Mouse (Mus musculus): ENCODE data around the gene Lrrc8c. TPM values are rescaled to one million over a fixed set of nuclear protein-coding genes. Genes with fewer than 3 reads are reported as not detected.

Gene Lrrc8c
- 21.4 and 23.8 TPM in 2 replicates for polyA plus RNA-seq (2014; fragmentation: Nextera tagmentation; extraction: Ambion mirVana)

GRCm38 (mm10) chr5:105519096-105519975 lies at the start of gene Lrrc8c:
Lrrc8c (plus strand) TSS chr5:105519388.
- Histone ChIP-seq H3K27ac (ENCODE audit: low read length) (peak within 1 kb of the TSS; percentile 81), H3K9ac (replicated peaks; ENCODE audit: low read depth, low read length) (peak within 1 kb of the TSS; percentile 67), H3K4me3 (ENCODE audit: low read depth, low read length) (peak within 1 kb of the TSS; percentile 72), H3K9me3 (ENCODE audit: control insufficient read depth, low read depth, low read length) (no peaks in the 10 kb centered on the region), H3K36me3 (ENCODE audit: control insufficient read depth, insufficient read depth, low read length) (no peaks in the 10 kb centered on the region), H3K27me3 (ENCODE audit: control insufficient read depth, insufficient read depth, low read length) (no peaks in the 10 kb centered on the region), H3K4me2 (replicated peaks; ENCODE audit: low read depth, low read length) (peak within 1 kb of the TSS; percentile 94), H3K4me1 (ENCODE audit: control insufficient read depth, insufficient read depth, low read length) (peaks cover 14% of the 10 kb centered on the region; the same call in 1 of the 2 replicates)
- peak; percentile 89 for ATAC-seq (ENCODE audit: insufficient number of reproducible peaks, insufficient read depth, low FRiP score, low read depth)
- under 1% methylated on average over 85 of the region's 93 CpGs for WGBS

GRCm38 (mm10) chr5:105472983-105473705 lies 46.0 kb upstream of the Lrrc8c start:
- H3K9ac ChIP-seq (replicated peaks; ENCODE audit: low read depth, low read length): no peak overlapping the region
- no peak overlapping the region for H3K27ac ChIP-seq (ENCODE audit: low read length)
- 68% methylated on average over 5 of the region's 5 CpGs for WGBS
- no peaks in the 10 kb centered on the region for H3K27me3 ChIP-seq (ENCODE audit: control insufficient read depth, insufficient read depth, low read length)
- H3K4me1 ChIP-seq (ENCODE audit: control insufficient read depth, insufficient read depth, low read length): no peaks in the 10 kb centered on the region
- H3K9me3 ChIP-seq (ENCODE audit: control insufficient read depth, low read depth, low read length): no peaks in the 10 kb centered on the region
- no peaks in the 10 kb centered on the region for H3K36me3 ChIP-seq (ENCODE audit: control insufficient read depth, insufficient read depth, low read length)
- no peak for ATAC-seq (ENCODE audit: insufficient number of reproducible peaks, insufficient read depth, low FRiP score, low read depth)
- no peak overlapping the region for H3K4me3 ChIP-seq (ENCODE audit: low read depth, low read length)
- H3K4me2 ChIP-seq (replicated peaks; ENCODE audit: low read depth, low read length): no peak overlapping the region

- no peaks in the 10 kb centered on the region for H3K27me3 ChIP-seq (ENCODE audit: control insufficient read depth, insufficient read depth, low read length)
- WGBS: 80% methylated on average over 9 of the region's 9 CpGs
- peaks cover 6% of the 10 kb centered on the region for H3K36me3 ChIP-seq (ENCODE audit: control insufficient read depth, insufficient read depth, low read length)
- H3K9ac ChIP-seq (replicated peaks; ENCODE audit: low read depth, low read length): no peak overlapping the region
- no peaks in the 10 kb centered on the region for H3K4me1 ChIP-seq (ENCODE audit: control insufficient read depth, insufficient read depth, low read length)
- no peak overlapping the region for H3K4me3 ChIP-seq (ENCODE audit: low read depth, low read length)
- no peak for ATAC-seq (ENCODE audit: insufficient number of reproducible peaks, insufficient read depth, low FRiP score, low read depth)
- no peak overlapping the region for H3K4me2 ChIP-seq (replicated peaks; ENCODE audit: low read depth, low read length)
- H3K9me3 ChIP-seq (ENCODE audit: control insufficient read depth, low read depth, low read length): no peaks in the 10 kb centered on the region
- H3K27ac ChIP-seq (ENCODE audit: low read length): no peak overlapping the region
Observed at GRCm38 (mm10) chr5:105477527-105477926, 41.7 kb upstream of the Lrrc8c start.

- H3K27me3 ChIP-seq (ENCODE audit: control insufficient read depth, insufficient read depth, low read length): no peaks in the 10 kb centered on the region
- WGBS: 84% methylated on average over 13 of the region's 13 CpGs
Observed at GRCm38 (mm10) chr5:105479673-105480072, 39.5 kb upstream of the Lrrc8c start.

GRCm38 (mm10) chr5:105480561-105480960 lies 38.6 kb upstream of the Lrrc8c start:
- Histone ChIP-seq H3K4me2 (replicated peaks; ENCODE audit: low read depth, low read length) (no peak overlapping the region), H3K36me3 (ENCODE audit: control insufficient read depth, insufficient read depth, low read length) (peaks cover 6% of the 10 kb centered on the region), H3K9ac (replicated peaks; ENCODE audit: low read depth, low read length) (no peak overlapping the region), H3K27ac (ENCODE audit: low read length) (no peak overlapping the region), H3K27me3 (ENCODE audit: control insufficient read depth, insufficient read depth, low read length) (no peaks in the 10 kb centered on the region), H3K4me3 (ENCODE audit: low read depth, low read length) (no peak overlapping the region), H3K4me1 (ENCODE audit: control insufficient read depth, insufficient read depth, low read length) (no peaks in the 10 kb centered on the region), H3K9me3 (ENCODE audit: control insufficient read depth, low read depth, low read length) (no peaks in the 10 kb centered on the region)
- 95% methylated on average over 17 of the region's 17 CpGs for WGBS
- no peak for ATAC-seq (ENCODE audit: insufficient number of reproducible peaks, insufficient read depth, low FRiP score, low read depth)

More at GRCm38 (mm10) chr5:105479673-105480072, 39.5 kb upstream of the Lrrc8c start:
- peaks cover 6% of the 10 kb centered on the region for H3K36me3 ChIP-seq (ENCODE audit: control insufficient read depth, insufficient read depth, low read length)
- H3K4me3 ChIP-seq (ENCODE audit: low read depth, low read length): no peak overlapping the region
- H3K9me3 ChIP-seq (ENCODE audit: control insufficient read depth, low read depth, low read length): no peaks in the 10 kb centered on the region
- no peak overlapping the region for H3K27ac ChIP-seq (ENCODE audit: low read length)
- no peak for ATAC-seq (ENCODE audit: insufficient number of reproducible peaks, insufficient read depth, low FRiP score, low read depth)
- H3K4me2 ChIP-seq (replicated peaks; ENCODE audit: low read depth, low read length): no peak overlapping the region
- H3K9ac ChIP-seq (replicated peaks; ENCODE audit: low read depth, low read length): no peak overlapping the region
- H3K4me1 ChIP-seq (ENCODE audit: control insufficient read depth, insufficient read depth, low read length): no peaks in the 10 kb centered on the region

GRCm38 (mm10) chr5:105483632-105484031 lies 35.6 kb upstream of the Lrrc8c start:
- no peak overlapping the region for H3K4me2 ChIP-seq (replicated peaks; ENCODE audit: low read depth, low read length)
- H3K9ac ChIP-seq (replicated peaks; ENCODE audit: low read depth, low read length): no peak overlapping the region
- no peaks in the 10 kb centered on the region for H3K9me3 ChIP-seq (ENCODE audit: control insufficient read depth, low read depth, low read length)
- no peak overlapping the region for H3K4me3 ChIP-seq (ENCODE audit: low read depth, low read length)
- no peaks in the 10 kb centered on the region for H3K4me1 ChIP-seq (ENCODE audit: control insufficient read depth, insufficient read depth, low read length)
- 74% methylated on average over 2 of the region's 2 CpGs for WGBS
- no peak overlapping the region for H3K27ac ChIP-seq (ENCODE audit: low read length)
- no peak for ATAC-seq (ENCODE audit: insufficient number of reproducible peaks, insufficient read depth, low FRiP score, low read depth)
- H3K36me3 ChIP-seq (ENCODE audit: control insufficient read depth, insufficient read depth, low read length): peaks cover 6% of the 10 kb centered on the region
- H3K27me3 ChIP-seq (ENCODE audit: control insufficient read depth, insufficient read depth, low read length): no peaks in the 10 kb centered on the region

GRCm38 (mm10) chr5:105484247-105484646 lies 34.9 kb upstream of the Lrrc8c start:
- H3K27ac ChIP-seq (ENCODE audit: low read length): no peak overlapping the region
- 88% methylated on average over 6 of the region's 6 CpGs for WGBS
- ATAC-seq (ENCODE audit: insufficient number of reproducible peaks, insufficient read depth, low FRiP score, low read depth): no peak
- H3K36me3 ChIP-seq (ENCODE audit: control insufficient read depth, insufficient read depth, low read length): peaks cover 6% of the 10 kb centered on the region
- no peaks in the 10 kb centered on the region for H3K4me1 ChIP-seq (ENCODE audit: control insufficient read depth, insufficient read depth, low read length)
- no peak overlapping the region for H3K9ac ChIP-seq (replicated peaks; ENCODE audit: low read depth, low read length)
- no peaks in the 10 kb centered on the region for H3K9me3 ChIP-seq (ENCODE audit: control insufficient read depth, low read depth, low read length)
- no peak overlapping the region for H3K4me3 ChIP-seq (ENCODE audit: low read depth, low read length)
- H3K27me3 ChIP-seq (ENCODE audit: control insufficient read depth, insufficient read depth, low read length): no peaks in the 10 kb centered on the region
- no peak overlapping the region for H3K4me2 ChIP-seq (replicated peaks; ENCODE audit: low read depth, low read length)

- Histone ChIP-seq H3K4me1 (ENCODE audit: control insufficient read depth, insufficient read depth, low read length) (no peaks in the 10 kb centered on the region), H3K36me3 (ENCODE audit: control insufficient read depth, insufficient read depth, low read length) (peaks cover 6% of the 10 kb centered on the region), H3K9me3 (ENCODE audit: control insufficient read depth, low read depth, low read length) (no peaks in the 10 kb centered on the region), H3K4me2 (replicated peaks; ENCODE audit: low read depth, low read length) (no peak overlapping the region), H3K27me3 (ENCODE audit: control insufficient read depth, insufficient read depth, low read length) (no peaks in the 10 kb centered on the region), H3K27ac (ENCODE audit: low read length) (no peak overlapping the region), H3K4me3 (ENCODE audit: low read depth, low read length) (no peak overlapping the region), H3K9ac (replicated peaks; ENCODE audit: low read depth, low read length) (no peak overlapping the region)
- 93% methylated on average over 14 of the region's 14 CpGs for WGBS
- ATAC-seq (ENCODE audit: insufficient number of reproducible peaks, insufficient read depth, low FRiP score, low read depth): no peak
Observed at GRCm38 (mm10) chr5:105484891-105485290, 34.3 kb upstream of the Lrrc8c start.
